Mouse (Mus musculus) stomach, postnatal 0 days (tissue): ENCODE measurements at regions not wholly inside any gene's neighbourhood (a gene's known extent, or its start where the extent isn't known, plus 50 kb on each side); places are given as distances from the start of the nearest gene placed in this dataset.

Experiments
- CTCF ChIP-seq: IDR thresholded peaks from 2 replicates; pipeline ENCODE4 v1.5.1; 2016; ENCODE audit warnings: antibody characterized with exemption, low read depth, mild to moderate bottlenecking, moderate library complexity
- EP300 ChIP-seq: optimal IDR thresholded peaks from 2 replicates; pipeline ENCODE3; 2016; ENCODE audit warnings: antibody characterized with exemption

- TF ChIP-seq CTCF (no peak), EP300 (no peak)
Measured at GRCm38 (mm10) chr2:116424131-116424530, 358.5 kb upstream of the Meis2 start.
